Mouse (Mus musculus): Measurements from ENCODE around the gene 2310011J03Rik. TPM values are rescaled to one million over a fixed set of nuclear protein-coding genes. Genes with fewer than 3 reads are reported as not detected.

2310011J03Rik gene
- polyA plus RNA-seq (2012; rRNA removed), result 40.6 and 56.7 TPM in 2 replicates

GRCm38 (mm10) chr10:80320340-80320760 lies at the start of gene 2310011J03Rik:
2310011J03Rik (minus strand) TSS chr10:80320537.
- under 1% methylated on average over 34 of the region's 34 CpGs for WGBS
- peak; percentile 80 to 90 for DNase-seq (ENCODE audit: low read depth in 1 of 2, low spot score in 2 of 2)
- Histone ChIP-seq H3K27me3 (ENCODE audit: control insufficient read depth, insufficient read depth, low read length) (no peaks in the 10 kb centered on the region; the same call in 1 of the 2 replicates), H3K4me3 (ENCODE audit: extremely low read depth, insufficient read depth, insufficient read length) (peak within 1 kb of the TSS; percentile 77), H3K36me3 (ENCODE audit: control insufficient read depth, insufficient read depth, low read length) (peaks cover 13% of the 10 kb centered on the region), H3K27ac (ENCODE audit: insufficient read depth, low read length) (peak within 1 kb of the TSS; percentile 73), H3K4me1 (ENCODE audit: control insufficient read depth, insufficient read depth, insufficient read length) (peaks cover 33% of the 10 kb centered on the region)
- TF ChIP-seq CTCF (IDR thresholded peaks at IDR 0.05; ENCODE audit: extremely low read depth, insufficient read depth, insufficient read length, insufficient replicate concordance), result no peak
- peak; percentile 86 for TF ChIP-seq POLR2A (IDR thresholded peaks at IDR 0.05; ENCODE audit: low read depth, low read length)

- no peaks in the 10 kb centered on the region for H3K36me3 ChIP-seq (ENCODE audit: control insufficient read depth, insufficient read depth, low read length)
- 91% methylated on average over 6 of the region's 6 CpGs for WGBS
- TF ChIP-seq POLR2A (IDR thresholded peaks at IDR 0.05; ENCODE audit: low read depth, low read length) (no peak), CTCF (IDR thresholded peaks at IDR 0.05; ENCODE audit: extremely low read depth, insufficient read depth, insufficient read length, insufficient replicate concordance) (no peak)
Observed at GRCm38 (mm10) chr10:80368392-80368791, 48.1 kb upstream of the 2310011J03Rik start.

GRCm38 (mm10) chr10:80367954-80368353 lies 47.6 kb upstream of the 2310011J03Rik start:
- no peak overlapping the region for H3K27ac ChIP-seq (ENCODE audit: insufficient read depth, low read length)
- WGBS, result 60% methylated on average over 5 of the region's 5 CpGs

More at GRCm38 (mm10) chr10:80368392-80368791, 48.1 kb upstream of the 2310011J03Rik start:
- Histone ChIP-seq H3K4me3 (ENCODE audit: extremely low read depth, insufficient read depth, insufficient read length) (no peak overlapping the region), H3K27me3 (ENCODE audit: control insufficient read depth, insufficient read depth, low read length) (no peaks in the 10 kb centered on the region; the same call in 1 of the 2 replicates), H3K27ac (ENCODE audit: insufficient read depth, low read length) (no peak overlapping the region), H3K4me1 (ENCODE audit: control insufficient read depth, insufficient read depth, insufficient read length) (no peaks in the 10 kb centered on the region)
- no peak for DNase-seq (ENCODE audit: low read depth in 1 of 2, low spot score in 2 of 2)

GRCm38 (mm10) chr10:80365736-80366135 lies 45.4 kb upstream of the 2310011J03Rik start:
- no peak overlapping the region for H3K27ac ChIP-seq (ENCODE audit: insufficient read depth, low read length)
- H3K4me3 ChIP-seq (ENCODE audit: extremely low read depth, insufficient read depth, insufficient read length), result no peak overlapping the region
- H3K4me1 ChIP-seq (ENCODE audit: control insufficient read depth, insufficient read depth, insufficient read length), result no peaks in the 10 kb centered on the region
- no peaks in the 10 kb centered on the region; the same call in 1 of the 2 replicates for H3K27me3 ChIP-seq (ENCODE audit: control insufficient read depth, insufficient read depth, low read length)
- DNase-seq (ENCODE audit: low read depth in 1 of 2, low spot score in 2 of 2), result no peak
- WGBS, result 68% methylated on average over 6 of the region's 6 CpGs
- TF ChIP-seq POLR2A (IDR thresholded peaks at IDR 0.05; ENCODE audit: low read depth, low read length), result no peak
- TF ChIP-seq CTCF (IDR thresholded peaks at IDR 0.05; ENCODE audit: extremely low read depth, insufficient read depth, insufficient read length, insufficient replicate concordance), result no peak
- no peaks in the 10 kb centered on the region for H3K36me3 ChIP-seq (ENCODE audit: control insufficient read depth, insufficient read depth, low read length)

More at GRCm38 (mm10) chr10:80367954-80368353, 47.6 kb upstream of the 2310011J03Rik start:
- H3K4me1 ChIP-seq (ENCODE audit: control insufficient read depth, insufficient read depth, insufficient read length), result no peaks in the 10 kb centered on the region
- H3K4me3 ChIP-seq (ENCODE audit: extremely low read depth, insufficient read depth, insufficient read length), result no peak overlapping the region
- no peak for DNase-seq (ENCODE audit: low read depth in 1 of 2, low spot score in 2 of 2)
- H3K36me3 ChIP-seq (ENCODE audit: control insufficient read depth, insufficient read depth, low read length), result no peaks in the 10 kb centered on the region
- no peaks in the 10 kb centered on the region; the same call in 1 of the 2 replicates for H3K27me3 ChIP-seq (ENCODE audit: control insufficient read depth, insufficient read depth, low read length)
- TF ChIP-seq CTCF (IDR thresholded peaks at IDR 0.05; ENCODE audit: extremely low read depth, insufficient read depth, insufficient read length, insufficient replicate concordance), result no peak
- TF ChIP-seq POLR2A (IDR thresholded peaks at IDR 0.05; ENCODE audit: low read depth, low read length), result no peak

- H3K4me3 ChIP-seq (ENCODE audit: extremely low read depth, insufficient read depth, insufficient read length), result no peak overlapping the region
- peaks cover 5% of the 10 kb centered on the region; the same call in 1 of the 2 replicates for H3K27me3 ChIP-seq (ENCODE audit: control insufficient read depth, insufficient read depth, low read length)
- no peaks in the 10 kb centered on the region for H3K36me3 ChIP-seq (ENCODE audit: control insufficient read depth, insufficient read depth, low read length)
- H3K4me1 ChIP-seq (ENCODE audit: control insufficient read depth, insufficient read depth, insufficient read length), result no peaks in the 10 kb centered on the region
- no peak for DNase-seq (ENCODE audit: low read depth in 1 of 2, low spot score in 2 of 2)
- H3K27ac ChIP-seq (ENCODE audit: insufficient read depth, low read length), result no peak overlapping the region
- WGBS, result 51% methylated on average over 6 of the region's 6 CpGs
- TF ChIP-seq CTCF (IDR thresholded peaks at IDR 0.05; ENCODE audit: extremely low read depth, insufficient read depth, insufficient read length, insufficient replicate concordance) (no peak), POLR2A (IDR thresholded peaks at IDR 0.05; ENCODE audit: low read depth, low read length) (no peak)
Observed at GRCm38 (mm10) chr10:80363734-80364133, 43.4 kb upstream of the 2310011J03Rik start.

GRCm38 (mm10) chr10:80357994-80358639 lies 37.8 kb upstream of the 2310011J03Rik start:
- Histone ChIP-seq H3K27me3 (ENCODE audit: control insufficient read depth, insufficient read depth, low read length) (peaks cover 15% of the 10 kb centered on the region), H3K4me3 (ENCODE audit: extremely low read depth, insufficient read depth, insufficient read length) (no peak overlapping the region), H3K4me1 (ENCODE audit: control insufficient read depth, insufficient read depth, insufficient read length) (no peaks in the 10 kb centered on the region; the same call in 1 of the 2 replicates), H3K36me3 (ENCODE audit: control insufficient read depth, insufficient read depth, low read length) (no peaks in the 10 kb centered on the region), H3K27ac (ENCODE audit: insufficient read depth, low read length) (no peak overlapping the region)
- TF ChIP-seq CTCF (IDR thresholded peaks at IDR 0.05; ENCODE audit: extremely low read depth, insufficient read depth, insufficient read length, insufficient replicate concordance), result no peak
- TF ChIP-seq POLR2A (IDR thresholded peaks at IDR 0.05; ENCODE audit: low read depth, low read length), result no peak
- DNase-seq (ENCODE audit: low read depth in 1 of 2, low spot score in 2 of 2), result no peak
- 9% methylated on average over 31 of the region's 31 CpGs for WGBS

- Histone ChIP-seq H3K4me1 (ENCODE audit: control insufficient read depth, insufficient read depth, insufficient read length) (no peaks in the 10 kb centered on the region; the same call in 1 of the 2 replicates), H3K4me3 (ENCODE audit: extremely low read depth, insufficient read depth, insufficient read length) (no peak overlapping the region), H3K27ac (ENCODE audit: insufficient read depth, low read length) (no peak overlapping the region), H3K36me3 (ENCODE audit: control insufficient read depth, insufficient read depth, low read length) (no peaks in the 10 kb centered on the region), H3K27me3 (ENCODE audit: control insufficient read depth, insufficient read depth, low read length) (peaks cover 15% of the 10 kb centered on the region)
- WGBS, result 38% methylated on average over 7 of the region's 7 CpGs
- TF ChIP-seq POLR2A (IDR thresholded peaks at IDR 0.05; ENCODE audit: low read depth, low read length) (no peak), CTCF (IDR thresholded peaks at IDR 0.05; ENCODE audit: extremely low read depth, insufficient read depth, insufficient read length, insufficient replicate concordance) (no peak)
- no peak for DNase-seq (ENCODE audit: low read depth in 1 of 2, low spot score in 2 of 2)
Observed at GRCm38 (mm10) chr10:80357336-80357735, 37.0 kb upstream of the 2310011J03Rik start.

Data from spleen, adult 2 months (tissue).